Mouse (Mus musculus) midbrain, embryonic 15.5 days (tissue): ENCODE measurements around the gene Spin1. TPM values are rescaled to one million over a fixed set of nuclear protein-coding genes. Genes with fewer than 3 reads are reported as not detected.
A peak's percentile ranks its signal among the peaks of the same experiment; 100 is the strongest.

ENCODE experiments used
- ATAC-seq: fragments of 200-750 bp; cut with Nextera tagmentation; replicated peaks from 2 replicates; pipeline ENCODE4 v1.8.0; 2017; ENCODE audit warnings: moderate TSS enrichment
- H3K27ac ChIP-seq: fragments of 300-500 bp; sonication (generic); 2 replicates; pipeline ENCODE4 v1.5.1; 2015; ENCODE audit warnings: mild to moderate bottlenecking, inconsistent platforms
- H3K27me3 ChIP-seq: fragments of 300-500 bp; sonication (generic); replicated peaks from 2 replicates; pipeline ENCODE4 v1.6.1; 2015; ENCODE audit warnings: inconsistent platforms
- H3K36me3 ChIP-seq: fragments of 300-500 bp; sonication (generic); replicated peaks from 2 replicates; pipeline ENCODE4 v1.6.1; 2015; ENCODE audit warnings: inconsistent platforms
- H3K4me1 ChIP-seq: fragments of 300-500 bp; sonication (generic); 2 replicates; pipeline ENCODE4 v1.6.1; 2015; ENCODE audit warnings: inconsistent platforms
- H3K4me2 ChIP-seq: fragments of 300-500 bp; sonication (generic); 2 replicates; pipeline ENCODE4 v1.6.1; 2015; ENCODE audit warnings: inconsistent platforms, mild to moderate bottlenecking, moderate library complexity
- H3K4me3 ChIP-seq: fragments of 300-500 bp; sonication (generic); 2 replicates; pipeline ENCODE4 v1.5.1; 2015; ENCODE audit warnings: mild to moderate bottlenecking, inconsistent platforms
- H3K9ac ChIP-seq: fragments of 300-500 bp; sonication (generic); 2 replicates; pipeline ENCODE4 v1.6.1; 2015; ENCODE audit warnings: mild to moderate bottlenecking, inconsistent platforms
- H3K9me3 ChIP-seq: fragments of 300-500 bp; sonication (generic); 2 replicates; pipeline ENCODE4 v1.6.1; 2016; ENCODE audit warnings: inconsistent platforms
- WGBS: fragments of 180-500 bp; shearing (Covaris S2); methylation state at CpG from one replicate; pipeline ENCODE4 v1.1.7; 2015; ENCODE audit warnings: mixed read lengths; 5-methylcytosine and 5-hydroxymethylcytosine counted together
- polyA plus RNA-seq: library from polyadenylated mRNA; unstranded; fragments of >200 nt; fragmentation: Nextera tagmentation; extraction: Ambion mirVana; gene quantifications from 2 replicates; pipeline ENCODE4 v1.2.1, GENCODE M21; 2015

Gene Spin1
- polyA plus RNA-seq, 1 experiment from 2014 or later = 176 TPM

GRCm38 (mm10) chr13:51125357-51125756 is 24.7 kb downstream of the Spin1 start:
- WGBS = 81% methylated on average over 8 of the region's 8 CpGs
- H3K4me2 ChIP-seq = no peak overlapping the region

DNA sequence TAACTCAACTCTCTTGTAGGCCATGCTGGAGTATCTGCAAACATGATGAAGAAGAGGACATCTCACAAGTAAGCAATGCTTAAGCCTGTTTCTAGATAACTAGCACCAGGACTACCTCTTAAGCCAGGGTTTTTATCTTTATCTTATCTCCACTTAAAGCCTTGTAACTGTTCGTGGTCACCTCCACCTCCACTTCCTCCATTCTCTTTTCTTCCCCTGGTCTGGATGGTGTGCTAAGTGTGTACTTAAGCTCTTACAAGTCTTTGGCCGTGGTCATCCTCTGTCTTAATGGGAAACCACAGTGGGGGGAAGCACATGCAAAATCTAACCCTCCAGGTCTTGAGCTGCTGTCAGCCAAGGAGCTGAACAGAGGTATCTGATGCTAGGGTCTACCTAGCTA is 27.2 kb downstream of the Spin1 start:
- H3K4me3 ChIP-seq = no peak overlapping the region
- peaks cover 14% of the 10 kb centered on the region for H3K4me1 ChIP-seq
- H3K9ac ChIP-seq = no peak overlapping the region
- no peaks in the 10 kb centered on the region for H3K9me3 ChIP-seq
- no peaks in the 10 kb centered on the region for H3K27me3 ChIP-seq
- no peak for ATAC-seq
- no peak overlapping the region for H3K4me2 ChIP-seq
- no peak overlapping the region for H3K27ac ChIP-seq
- 91% methylated on average over 2 of the region's 2 CpGs for WGBS
- H3K36me3 ChIP-seq = peaks cover 8% of the 10 kb centered on the region; the same call in 1 of the 2 replicates

More at GRCm38 (mm10) chr13:51125357-51125756, 24.7 kb downstream of the Spin1 start:
- no peak overlapping the region for H3K27ac ChIP-seq
- H3K4me1 ChIP-seq = peaks cover 39% of the 10 kb centered on the region
- no peaks in the 10 kb centered on the region for H3K9me3 ChIP-seq
- no peaks in the 10 kb centered on the region for H3K27me3 ChIP-seq
- no peak overlapping the region for H3K9ac ChIP-seq
- no peak for ATAC-seq
- H3K4me3 ChIP-seq = no peak overlapping the region
- 0 out of 2 replicates have a peak, but pooled peaks cover 8% of the 10 kb centered on the region for H3K36me3 ChIP-seq

DNA sequence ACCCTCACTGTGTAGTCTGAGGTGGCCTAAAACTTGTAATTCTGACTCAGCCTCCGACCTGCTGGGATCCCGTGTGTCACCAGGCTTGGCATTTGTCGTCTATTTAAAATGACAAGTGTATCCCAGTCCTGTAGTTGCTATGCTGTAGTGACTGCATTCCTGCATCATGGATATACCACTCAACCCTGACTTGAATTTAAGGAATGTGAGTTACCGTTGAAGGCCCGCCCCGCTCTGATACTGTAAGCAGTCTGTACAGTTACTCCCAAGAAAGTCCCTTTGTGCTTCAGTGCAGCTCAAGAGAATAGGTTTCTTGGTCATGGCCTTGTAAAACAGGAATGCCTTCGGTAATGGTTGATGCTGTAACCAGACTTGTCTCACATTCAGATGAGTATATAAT is 27.7 kb downstream of the Spin1 start:
- no peak overlapping the region for H3K27ac ChIP-seq
- no peaks in the 10 kb centered on the region for H3K27me3 ChIP-seq
- H3K4me3 ChIP-seq = no peak overlapping the region
- H3K4me2 ChIP-seq = no peak overlapping the region
- no peak for ATAC-seq
- peaks cover 8% of the 10 kb centered on the region; the same call in 1 of the 2 replicates for H3K36me3 ChIP-seq
- H3K9me3 ChIP-seq = no peaks in the 10 kb centered on the region
- H3K9ac ChIP-seq = no peak overlapping the region
- 95% methylated on average over 7 of the region's 7 CpGs for WGBS
- H3K4me1 ChIP-seq = peaks cover 9% of the 10 kb centered on the region

DNA sequence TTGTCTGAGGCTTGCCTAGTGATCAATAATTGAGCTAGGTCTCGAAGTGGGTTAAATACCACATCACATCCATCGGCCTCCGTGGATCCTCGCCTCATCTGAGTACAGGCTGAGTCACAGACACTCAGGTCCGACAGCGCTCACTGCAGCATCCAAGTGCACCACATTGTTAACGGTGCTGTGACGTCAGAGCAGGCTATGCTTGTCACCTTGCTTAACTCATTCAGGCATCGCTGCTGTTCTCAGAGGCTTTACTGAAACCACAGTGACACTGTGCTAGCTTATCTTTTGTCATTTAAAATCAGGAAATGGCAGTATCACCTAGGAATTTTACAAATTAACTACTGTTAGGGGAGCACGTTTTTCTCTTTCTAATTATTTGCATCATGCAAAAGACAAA is 30.5 kb downstream of the Spin1 start:
- Histone ChIP-seq H3K4me2 (no peak overlapping the region), H3K27me3 (no peaks in the 10 kb centered on the region), H3K36me3 (peaks cover 10% of the 10 kb centered on the region; the same call in 1 of the 2 replicates), H3K4me1 (no peaks in the 10 kb centered on the region; the same call in 1 of the 2 replicates), H3K27ac (no peak overlapping the region), H3K9ac (no peak overlapping the region), H3K4me3 (no peak overlapping the region), H3K9me3 (no peaks in the 10 kb centered on the region)
- 80% methylated on average over 10 of the region's 10 CpGs for WGBS
- ATAC-seq = 0 out of 2 replicates have a peak, but pooled peaks have one; percentile 34

DNA sequence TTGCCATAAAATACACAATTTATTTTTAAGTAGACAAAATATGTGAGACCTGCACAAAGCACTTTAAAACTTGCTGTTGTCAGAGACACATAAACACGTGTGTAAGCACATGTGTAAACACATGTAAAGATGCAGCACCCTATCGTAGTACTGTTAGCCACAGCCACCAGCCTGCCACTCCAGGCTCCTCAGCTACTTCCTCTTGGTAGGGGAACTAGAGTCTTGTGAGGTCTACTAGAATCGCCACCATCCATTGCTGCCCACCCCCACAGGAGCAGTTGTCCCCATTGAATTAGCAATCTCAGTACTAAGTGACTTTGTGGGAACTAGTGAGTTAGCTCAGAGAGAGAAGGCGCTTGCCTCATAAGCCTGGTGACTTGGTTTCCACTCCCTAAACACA is 35.6 kb downstream of the Spin1 start:
- H3K4me1 ChIP-seq = 0 out of 2 replicates have a peak, but pooled peaks cover 5% of the 10 kb centered on the region
- H3K9ac ChIP-seq = no peak overlapping the region
- no peaks in the 10 kb centered on the region for H3K27me3 ChIP-seq
- no peak overlapping the region for H3K4me2 ChIP-seq
- H3K36me3 ChIP-seq = peaks cover 22% of the 10 kb centered on the region
- H3K4me3 ChIP-seq = no peak overlapping the region
- H3K27ac ChIP-seq = no peak overlapping the region
- ATAC-seq = no peak
- WGBS = 92% methylated on average over 4 of the region's 4 CpGs
- H3K9me3 ChIP-seq = no peaks in the 10 kb centered on the region

DNA sequence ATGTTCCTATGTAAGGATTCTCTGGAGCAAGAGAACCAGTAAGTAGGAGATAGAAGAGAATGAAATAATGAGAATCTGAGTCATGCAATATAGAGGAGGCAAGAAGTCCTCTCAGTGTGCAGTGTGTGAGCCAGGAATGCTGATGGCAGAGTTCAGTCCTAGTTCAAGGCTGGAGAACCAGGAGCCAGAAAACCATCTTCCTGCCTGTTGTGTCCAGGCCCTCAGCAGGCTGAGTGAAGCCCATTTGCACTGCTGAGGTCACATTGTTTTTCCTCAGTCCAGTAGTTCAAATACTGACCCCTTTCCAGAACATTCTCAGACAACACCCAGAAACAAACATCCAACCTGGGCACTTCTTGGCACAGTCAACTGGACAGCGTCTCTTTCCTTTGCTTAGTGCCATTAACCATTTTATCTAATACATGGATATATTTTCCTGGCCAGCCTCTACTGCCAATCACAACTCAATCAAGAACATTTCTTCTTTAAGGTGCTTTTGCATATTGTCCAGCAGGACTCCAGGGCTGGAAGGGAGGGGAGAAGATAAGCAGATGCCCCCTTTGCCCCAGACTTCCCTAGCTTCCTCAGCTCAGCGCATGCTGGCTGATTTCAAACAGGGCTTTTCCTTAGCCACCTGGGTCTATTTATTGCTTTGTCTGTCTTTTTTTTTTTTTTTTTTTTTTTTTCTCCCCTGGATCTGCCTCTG is 36.5 kb downstream of the Spin1 start:
- Histone ChIP-seq H3K36me3 (peaks cover 22% of the 10 kb centered on the region), H3K4me2 (no peak overlapping the region), H3K27me3 (no peaks in the 10 kb centered on the region), H3K4me1 (0 out of 2 replicates have a peak, but pooled peaks cover 5% of the 10 kb centered on the region), H3K27ac (no peak overlapping the region), H3K9me3 (no peaks in the 10 kb centered on the region), H3K4me3 (no peak overlapping the region), H3K9ac (no peak overlapping the region)
- 70% methylated on average over 2 of the region's 2 CpGs for WGBS
- ATAC-seq = no peak

GRCm38 (mm10) chr13:51137702-51138031 is 37.0 kb downstream of the Spin1 start:
- no peak overlapping the region for H3K4me3 ChIP-seq
- no peak overlapping the region for H3K4me2 ChIP-seq
- no peaks in the 10 kb centered on the region for H3K27me3 ChIP-seq
- H3K9ac ChIP-seq = no peak overlapping the region
- no peak for ATAC-seq
- no peaks in the 10 kb centered on the region for H3K9me3 ChIP-seq
- H3K27ac ChIP-seq = no peak overlapping the region
- H3K4me1 ChIP-seq = 0 out of 2 replicates have a peak, but pooled peaks cover 5% of the 10 kb centered on the region
- H3K36me3 ChIP-seq = peaks cover 22% of the 10 kb centered on the region

- H3K27ac ChIP-seq = no peak overlapping the region
- H3K9ac ChIP-seq = no peak overlapping the region
- H3K27me3 ChIP-seq = no peaks in the 10 kb centered on the region
- no peaks in the 10 kb centered on the region for H3K4me1 ChIP-seq
- no peak overlapping the region for H3K4me2 ChIP-seq
- H3K36me3 ChIP-seq = peaks cover 9% of the 10 kb centered on the region; the same call in 1 of the 2 replicates
- H3K4me3 ChIP-seq = no peak overlapping the region
- 68% methylated on average over 1 of the region's 1 CpGs for WGBS
- no peak for ATAC-seq
- H3K9me3 ChIP-seq = no peaks in the 10 kb centered on the region
Measured at GRCm38 (mm10) chr13:51147106-51147505, 46.4 kb downstream of the Spin1 start.

GRCm38 (mm10) chr13:51152966-51153669 is 52.4 kb downstream of the Spin1 start:
- no peak overlapping the region for H3K4me2 ChIP-seq
- H3K9ac ChIP-seq = no peak overlapping the region
- no peaks in the 10 kb centered on the region for H3K9me3 ChIP-seq
- no peak overlapping the region for H3K27ac ChIP-seq
- ATAC-seq = no peak
- WGBS = 78% methylated on average over 4 of the region's 4 CpGs
- H3K4me1 ChIP-seq = no peaks in the 10 kb centered on the region
- H3K4me3 ChIP-seq = no peak overlapping the region
- H3K27me3 ChIP-seq = no peaks in the 10 kb centered on the region
- H3K36me3 ChIP-seq = peaks cover 4% of the 10 kb centered on the region; the same call in 1 of the 2 replicates

GRCm38 (mm10) chr13:51153670-51154030 is 53.0 kb downstream of the Spin1 start:
- Histone ChIP-seq H3K36me3 (peaks cover 4% of the 10 kb centered on the region; the same call in 1 of the 2 replicates), H3K27ac (no peak overlapping the region), H3K4me2 (no peak overlapping the region), H3K4me1 (no peaks in the 10 kb centered on the region), H3K4me3 (no peak overlapping the region), H3K9ac (no peak overlapping the region), H3K9me3 (no peaks in the 10 kb centered on the region), H3K27me3 (no peaks in the 10 kb centered on the region)
- ATAC-seq = no peak
- 95% methylated on average over 4 of the region's 4 CpGs for WGBS

DNA sequence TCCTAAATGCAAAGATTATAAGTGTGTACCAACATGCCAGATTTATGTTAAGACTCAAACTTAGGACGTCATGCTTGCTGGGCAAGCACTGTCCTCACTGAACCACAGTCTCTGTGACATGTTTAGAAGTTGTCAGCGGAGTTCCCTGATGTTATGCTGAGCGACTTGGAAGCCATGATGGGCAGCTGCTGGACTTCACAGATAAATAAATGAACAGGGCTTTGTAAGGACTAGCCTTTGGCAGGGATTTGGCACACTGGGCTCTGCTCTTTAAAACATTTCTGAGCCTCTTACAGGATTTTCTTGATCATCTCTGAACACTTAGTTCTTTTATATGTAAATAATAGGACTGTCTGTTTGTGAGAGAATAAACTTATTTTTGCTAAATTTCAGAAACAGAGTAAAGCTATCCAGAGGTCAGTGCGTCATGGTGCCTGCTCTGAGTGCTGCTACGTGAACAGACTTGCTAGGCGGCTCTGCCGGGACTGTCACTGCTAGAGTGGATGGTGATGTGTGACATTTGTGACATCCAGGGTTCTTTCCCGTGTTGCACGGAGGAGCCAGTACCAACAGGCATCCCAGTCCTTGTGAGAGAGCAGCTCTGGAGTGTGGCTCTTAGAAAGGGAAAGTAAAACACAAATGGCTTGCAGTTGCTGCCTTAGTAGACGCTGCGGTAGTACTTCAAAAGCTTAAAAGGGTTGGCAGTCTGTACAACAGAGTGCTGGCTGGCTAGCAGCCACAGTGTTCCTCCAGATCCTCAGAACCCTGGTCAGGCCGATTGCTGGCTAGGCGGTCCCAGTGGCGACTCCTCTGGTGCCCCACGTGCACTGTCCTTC is 54.7 kb downstream of the Spin1 start:
- Histone ChIP-seq H3K27me3 (no peaks in the 10 kb centered on the region), H3K9ac (no peak overlapping the region), H3K4me2 (no peak overlapping the region), H3K9me3 (no peaks in the 10 kb centered on the region), H3K36me3 (peaks cover 8% of the 10 kb centered on the region; the same call in 1 of the 2 replicates), H3K4me1 (no peaks in the 10 kb centered on the region), H3K4me3 (no peak overlapping the region), H3K27ac (no peak overlapping the region)
- 88% methylated on average over 15 of the region's 15 CpGs for WGBS
- ATAC-seq = peak; percentile 41; the same call in 1 of the 2 replicates

- no peaks in the 10 kb centered on the region for H3K27me3 ChIP-seq
- H3K4me1 ChIP-seq = no peaks in the 10 kb centered on the region
- peak; percentile 2; the same call in 1 of the 2 replicates for ATAC-seq
- H3K4me3 ChIP-seq = no peak overlapping the region
- no peak overlapping the region for H3K9ac ChIP-seq
- no peak overlapping the region for H3K27ac ChIP-seq
- peaks cover 8% of the 10 kb centered on the region; the same call in 1 of the 2 replicates for H3K36me3 ChIP-seq
- WGBS = 97% methylated on average over 6 of the region's 6 CpGs
- H3K9me3 ChIP-seq = no peaks in the 10 kb centered on the region
- no peak overlapping the region for H3K4me2 ChIP-seq
Measured at GRCm38 (mm10) chr13:51156014-51156386, 55.3 kb downstream of the Spin1 start.
